24 mouse cellular contexts compared by ENCODE assay signal in the genomic region with DNA sequence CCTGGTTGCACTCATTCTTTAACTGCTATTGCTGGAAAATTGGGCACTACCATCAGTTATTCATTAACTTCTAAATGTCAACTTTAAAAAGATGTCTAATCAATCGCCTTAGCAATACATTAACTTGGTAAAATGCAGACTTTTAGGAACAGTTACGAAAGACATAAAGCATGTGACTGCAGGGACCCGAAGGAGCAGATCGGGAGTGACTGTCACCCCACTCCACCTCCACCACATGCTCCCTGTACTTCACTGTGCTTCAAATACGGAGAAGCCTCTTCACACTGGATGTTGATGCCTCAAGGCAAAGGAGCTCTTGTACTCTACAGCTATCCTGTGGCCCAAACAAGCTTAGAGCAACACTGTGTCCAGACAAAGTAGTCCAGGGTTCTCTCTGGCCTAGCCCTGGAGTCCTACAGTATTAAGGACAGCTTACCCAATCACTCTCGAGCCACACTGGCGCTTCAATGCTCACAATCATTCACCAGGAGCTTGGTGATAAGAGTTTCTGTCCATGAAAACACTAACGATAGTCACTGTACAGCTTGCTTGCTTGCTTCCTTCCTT. TPM values are rescaled to one million over a fixed set of nuclear protein-coding genes. Genes with fewer than 3 reads are reported as not detected.
A peak's percentile ranks its signal among the peaks of the same experiment; 100 is the strongest.
DNase-seq lines count a peak whose midpoint lies in the region; ATAC-seq and TF ChIP-seq lines count a peak whose summit lies in the region.
"Had no signal": no experiment of that assay in that cellular context is flagged by ENCODE, and none has a peak within 500 bp of the region (broad histone marks: within the 10 kb centered on the region; RNA-seq: fewer than 3 reads in every experiment).

No protein-coding gene starts in this region.

- H3K36me3 ChIP-seq in intestine, embryonic 15.5 days, result peaks cover 30% of the 10 kb centered on the region
- peaks cover 48% of the 10 kb centered on the region for H3K36me3 ChIP-seq in intestine, postnatal 0 days (ENCODE audit: control insufficient read depth, insufficient read depth)
- peaks cover 58% of the 10 kb centered on the region for H3K36me3 ChIP-seq in liver, embryonic 11.5 days (ENCODE audit: control insufficient read depth, insufficient read depth, low read length)
- peaks cover 61% of the 10 kb centered on the region for H3K36me3 ChIP-seq in liver, embryonic 14.5 days (replicated peaks; ENCODE audit: control insufficient read depth, insufficient read depth, low read depth)
- peaks cover 10% of the 10 kb centered on the region; the same call in 1 of the 2 replicates for H3K36me3 ChIP-seq in hindbrain, embryonic 16.5 days (ENCODE audit: control insufficient read depth, insufficient read depth, low read length)

- no peak for TF ChIP-seq CTCF in intestine, postnatal 0 days (IDR thresholded peaks at IDR 0.05; ENCODE audit: low read depth)
- TF ChIP-seq CTCF in liver, embryonic 14.5 days (IDR thresholded peaks at IDR 0.05; ENCODE audit: low read depth), result no peak

- H3K9me3 ChIP-seq in intestine, embryonic 15.5 days, result no peaks in the 10 kb centered on the region
- H3K9me3 ChIP-seq in intestine, postnatal 0 days (ENCODE audit: control insufficient read depth), result no peaks in the 10 kb centered on the region
- H3K9me3 ChIP-seq in liver, embryonic 11.5 days (ENCODE audit: control insufficient read depth, low read length), result no peaks in the 10 kb centered on the region
- no peaks in the 10 kb centered on the region for H3K9me3 ChIP-seq in liver, embryonic 14.5 days (ENCODE audit: control insufficient read depth, low read length)
- no peaks in the 10 kb centered on the region for H3K9me3 ChIP-seq in hindbrain, embryonic 16.5 days (ENCODE audit: control insufficient read depth, low read length)
- H3K9me3 ChIP-seq: embryonic facial prominence, embryonic 15.5 days; forebrain, embryonic 10.5 days had no signal

- TF ChIP-seq EP300 in liver, embryonic 14.5 days (IDR thresholded peaks at IDR 0.05; ENCODE audit: low read depth), result no peak

- no peak overlapping the region for H3K4me3 ChIP-seq in intestine, embryonic 15.5 days (replicated peaks)
- no peak overlapping the region for H3K4me3 ChIP-seq in intestine, postnatal 0 days (ENCODE audit: low read depth, low read length)
- H3K4me3 ChIP-seq in liver, embryonic 11.5 days (ENCODE audit: low read depth, low read length), result no peak overlapping the region
- H3K4me3 ChIP-seq in liver, embryonic 14.5 days (ENCODE audit: insufficient read depth in 1 of 2, low read depth in 2 of 2, low read length in 2 of 2), result no peak overlapping the region
- H3K4me3 ChIP-seq in hindbrain, embryonic 16.5 days (ENCODE audit: low read length), result no peak overlapping the region
- H3K4me3 ChIP-seq: embryonic facial prominence, embryonic 15.5 days; erythroblast, embryonic 14.5 days; forebrain, embryonic 10.5 days; gastrocnemius, adult 2 months had no signal

- no peak overlapping the region for H3K9ac ChIP-seq in intestine, embryonic 15.5 days
- no peak overlapping the region for H3K9ac ChIP-seq in intestine, postnatal 0 days (ENCODE audit: low read depth, low read length)
- H3K9ac ChIP-seq in liver, embryonic 11.5 days (ENCODE audit: low read depth, low read length), result no peak overlapping the region
- H3K9ac ChIP-seq in liver, embryonic 14.5 days (replicated peaks), result no peak overlapping the region
- H3K9ac ChIP-seq in hindbrain, embryonic 16.5 days (ENCODE audit: low read depth, low read length), result no peak overlapping the region
- H3K9ac ChIP-seq: embryonic facial prominence, embryonic 15.5 days had no signal

- H3K27me3 ChIP-seq in intestine, embryonic 15.5 days (replicated peaks), result no peaks in the 10 kb centered on the region
- no peaks in the 10 kb centered on the region for H3K27me3 ChIP-seq in intestine, postnatal 0 days (replicated peaks; ENCODE audit: control insufficient read depth, insufficient read depth, low read length)
- H3K27me3 ChIP-seq in liver, embryonic 11.5 days (replicated peaks; ENCODE audit: control insufficient read depth, insufficient read depth, low read length), result no peaks in the 10 kb centered on the region
- no peaks in the 10 kb centered on the region for H3K27me3 ChIP-seq in liver, embryonic 14.5 days (ENCODE audit: control insufficient read depth, insufficient read depth, low read length)
- H3K27me3 ChIP-seq in hindbrain, embryonic 16.5 days (replicated peaks; ENCODE audit: control insufficient read depth, insufficient read depth, low read length), result no peaks in the 10 kb centered on the region
- H3K27me3 ChIP-seq: CH12.LX; embryonic facial prominence, embryonic 15.5 days; Patski had no signal

- no peak for DNase-seq in liver, embryonic 11.5 days (ENCODE audit: low spot score)
- DNase-seq in liver, embryonic 14.5 days (ENCODE audit: low read depth in 3 of 3, low spot score in 3 of 3), result no peak
- DNase-seq in yolk sac, embryonic 10.5 days (ENCODE audit: low spot score), result peak; percentile 75
- no peak for DNase-seq in adrenal gland, postnatal 14 days
- DNase-seq: adrenal gland, postnatal 25 days; cerebellum, adult 18-20 months; cerebellum, adult 9-11 months; cerebellum, postnatal 36 days; embryo, embryonic 11 days; gastrocnemius, adult 2 months; gastrocnemius, postnatal 36 days; heart, adult 18-20 months had no signal

- no peak overlapping the region for H3K4me2 ChIP-seq in intestine, embryonic 15.5 days (replicated peaks)
- H3K4me2 ChIP-seq in intestine, postnatal 0 days (replicated peaks; ENCODE audit: low read depth), result no peak overlapping the region
- H3K4me2 ChIP-seq in liver, embryonic 11.5 days, result no peak overlapping the region
- no peak overlapping the region for H3K4me2 ChIP-seq in liver, embryonic 14.5 days (ENCODE audit: low read depth)
- no peak overlapping the region for H3K4me2 ChIP-seq in hindbrain, embryonic 16.5 days (ENCODE audit: low read length)
- H3K4me2 ChIP-seq: embryonic facial prominence, embryonic 15.5 days; heart, embryonic 11.5 days had no signal

- no peak overlapping the region for H3K27ac ChIP-seq in intestine, embryonic 15.5 days
- H3K27ac ChIP-seq in intestine, postnatal 0 days (ENCODE audit: low read depth, low read length), result no peak overlapping the region
- peak overlapping the region; percentile 73; the same call in 1 of the 2 replicates for H3K27ac ChIP-seq in liver, embryonic 11.5 days (ENCODE audit: low read depth, low read length)
- H3K27ac ChIP-seq in liver, embryonic 14.5 days, result no peak overlapping the region
- no peak overlapping the region for H3K27ac ChIP-seq in hindbrain, embryonic 16.5 days (ENCODE audit: low read depth, low read length)
- H3K27ac ChIP-seq: embryonic facial prominence, embryonic 15.5 days; forebrain, embryonic 10.5 days; gastrocnemius, adult 2 months; hindbrain, postnatal 0 days had no signal

- ATAC-seq in intestine, embryonic 15.5 days, result peak; percentile 62
- no peak for ATAC-seq in intestine, postnatal 0 days
- ATAC-seq in liver, embryonic 11.5 days (replicated peaks; ENCODE audit: low FRiP score), result peak; percentile 67
- ATAC-seq in liver, embryonic 14.5 days (ENCODE audit: insufficient read depth), result peak; percentile 66
- no peak for ATAC-seq in hindbrain, embryonic 16.5 days
- ATAC-seq: activated CD4-positive, CD25-positive, alpha-beta regulatory T cell, adult 4 months; forebrain, embryonic 14.5 days; hindbrain, postnatal 0 days; Patski had no signal

- WGBS in intestine, embryonic 15.5 days, result 70% methylated on average over 8 of the region's 8 CpGs
- WGBS in intestine, postnatal 0 days, result 51% methylated on average over 8 of the region's 8 CpGs
- 69% methylated on average over 8 of the region's 8 CpGs for WGBS in liver, embryonic 11.5 days
- WGBS in liver, embryonic 14.5 days (ENCODE audit: insufficient replicate concordance), result 63% methylated on average over 8 of the region's 8 CpGs
- WGBS in hindbrain, embryonic 16.5 days, result 82% methylated on average over 8 of the region's 8 CpGs

- no peaks in the 10 kb centered on the region for H3K4me1 ChIP-seq in intestine, embryonic 15.5 days (replicated peaks)
- no peaks in the 10 kb centered on the region for H3K4me1 ChIP-seq in intestine, postnatal 0 days (replicated peaks; ENCODE audit: control insufficient read depth, insufficient read depth, low read length)
- no peaks in the 10 kb centered on the region; the same call in 1 of the 2 replicates for H3K4me1 ChIP-seq in liver, embryonic 11.5 days (replicated peaks; ENCODE audit: control insufficient read depth, insufficient read depth, low read length)
- peaks cover 0 to 3% of the 10 kb centered on the region in 2 experiments; a peak in 1 of 4 replicates for H3K4me1 ChIP-seq in liver, embryonic 14.5 days (replicated peaks; ENCODE audit: control insufficient read depth in 2 of 2, insufficient read depth in 2 of 2, low read length in 1 of 2)
- H3K4me1 ChIP-seq in hindbrain, embryonic 16.5 days (ENCODE audit: control insufficient read depth, insufficient read depth, low read depth, low read length), result no peaks in the 10 kb centered on the region
- H3K4me1 ChIP-seq: embryonic facial prominence, embryonic 15.5 days had no signal

RNA-seq across cellular contexts. Expression of a gene that starts 9.0 kb away (rescaled TPM):
- polyA plus RNA-seq in intestine, embryonic 15.5 days (2015; fragmentation: Nextera tagmentation; extraction: Ambion mirVana), result 4.7 TPM in 2 replicates
- 0.98 and 1.3 TPM in 2 replicates for polyA plus RNA-seq in intestine, postnatal 0 days (2015; fragmentation: Nextera tagmentation; extraction: Ambion mirVana)
- 8.1 and 9.1 TPM in 2 replicates for polyA plus RNA-seq in liver, embryonic 11.5 days (2014; fragmentation: Nextera tagmentation; extraction: Ambion mirVana)
- polyA plus RNA-seq in liver, embryonic 14.5 days (2012; rRNA removed), result 2.7 and 4.2 TPM in 2 replicates
- 4.1 and 4.3 TPM in 2 replicates for polyA plus RNA-seq in liver, embryonic 14.5 days (2014; fragmentation: Nextera tagmentation; extraction: Ambion mirVana)
- 2.4 and 3.0 TPM in 2 replicates for polyA plus RNA-seq in hindbrain, embryonic 16.5 days (2015; fragmentation: Nextera tagmentation; extraction: Ambion mirVana)
- total RNA-seq in adrenal gland, postnatal 14 days (2021), result 3.7 and 5.4 TPM in 2 replicates

RNA-seq across cellular contexts. Expression of a gene that starts 57.0 kb away (rescaled TPM):
- polyA plus RNA-seq in intestine, embryonic 15.5 days (2015; fragmentation: Nextera tagmentation; extraction: Ambion mirVana), result 105 and 114 TPM in 2 replicates
- polyA plus RNA-seq in intestine, postnatal 0 days (2015; fragmentation: Nextera tagmentation; extraction: Ambion mirVana), result 64.3 and 67.4 TPM in 2 replicates
- polyA plus RNA-seq in liver, embryonic 11.5 days (2014; fragmentation: Nextera tagmentation; extraction: Ambion mirVana), result 81.1 and 84.1 TPM in 2 replicates
- 14.4 and 25.9 TPM in 2 replicates for polyA plus RNA-seq in liver, embryonic 14.5 days (2012; rRNA removed)
- 45.7 and 48.1 TPM in 2 replicates for polyA plus RNA-seq in liver, embryonic 14.5 days (2014; fragmentation: Nextera tagmentation; extraction: Ambion mirVana)
- 373 and 390 TPM in 2 replicates for polyA plus RNA-seq in hindbrain, embryonic 16.5 days (2015; fragmentation: Nextera tagmentation; extraction: Ambion mirVana)
- 111 and 115 TPM in 2 replicates for total RNA-seq in adrenal gland, postnatal 14 days (2021)

Comparison
In these comparisons a context has a peak if more than half of its experiments do, and no peak if none do; other contexts are left out.
1. ATAC-seq: peak in intestine, embryonic 15.5 days (single experiment), liver, embryonic 11.5 days (single experiment) and liver, embryonic 14.5 days (single experiment); none in intestine, postnatal 0 days (single experiment) and hindbrain, embryonic 16.5 days (single experiment).